Mouse (Mus musculus): ENCODE measurements at regions not wholly inside any gene's neighbourhood (a gene's known extent, or its start where the extent isn't known, plus 50 kb on each side); places are given as distances from the start of the nearest gene placed in this dataset.

DNA sequence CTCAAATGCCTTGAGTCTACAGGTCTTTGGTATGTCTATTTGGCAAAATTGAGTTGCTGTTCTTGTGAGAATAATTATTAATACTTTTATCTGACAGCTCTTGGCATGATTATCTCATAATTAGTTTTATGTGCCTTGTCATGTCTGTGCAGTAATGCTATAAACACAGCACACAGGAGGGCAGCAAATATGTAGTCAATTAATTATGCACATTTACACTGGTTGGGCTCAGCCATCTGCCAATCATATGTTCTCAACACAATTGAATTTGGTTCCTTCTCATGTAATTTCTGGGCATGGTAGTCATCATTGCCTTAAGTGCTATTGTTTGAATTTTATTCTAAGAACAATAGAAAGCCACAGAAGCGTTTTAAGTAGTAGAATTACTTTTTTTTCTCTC is 1650.7 kb upstream of the Tenm2 start:
- ATAC-seq (ENCODE audit: low read depth), result no peak

DNA sequence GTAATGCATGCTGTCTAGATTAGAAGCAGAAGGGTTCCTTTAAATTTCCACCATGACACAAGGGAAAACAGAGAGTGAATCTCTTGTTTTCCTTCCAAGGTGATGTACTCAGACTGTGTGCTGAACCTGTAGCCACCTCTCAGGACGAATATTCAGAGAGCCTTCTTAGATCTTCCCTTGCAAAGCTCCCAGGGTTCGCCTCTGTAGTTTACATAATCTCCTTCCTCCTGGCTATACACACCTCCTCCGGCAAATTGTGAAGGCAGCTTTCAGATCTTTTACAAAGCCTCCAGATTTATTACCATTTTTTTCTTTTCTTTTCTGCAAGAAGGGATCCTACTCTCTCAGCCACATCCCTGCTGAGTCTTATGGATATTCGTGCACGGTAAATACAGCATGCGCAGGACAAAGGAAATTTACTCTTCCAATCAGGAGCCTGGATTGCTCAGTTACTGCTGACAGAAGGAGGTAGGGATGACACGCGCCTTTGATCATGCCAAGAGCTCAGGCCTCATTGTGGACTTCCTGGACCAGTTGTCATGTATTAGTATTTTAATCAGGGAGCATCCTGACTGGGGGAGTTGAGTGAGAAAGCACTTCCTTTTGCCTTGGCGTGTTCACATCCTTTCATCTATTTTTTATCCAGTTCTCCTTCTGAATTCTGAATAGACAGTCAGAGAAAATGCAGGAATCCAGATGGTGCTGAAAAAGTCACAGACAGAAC is 1626.0 kb upstream of the Tenm2 start:
- Histone ChIP-seq H3K9me3 (no peaks in the 10 kb centered on the region), H3K4me2 (peak overlapping the region; percentile 36), H3K27ac (replicated peaks) (no peak overlapping the region), H3K9ac (no peak overlapping the region), H3K4me3 (no peak overlapping the region), H3K4me1 (replicated peaks) (peaks cover 6% of the 10 kb centered on the region), H3K27me3 (no peaks in the 10 kb centered on the region), H3K36me3 (no peaks in the 10 kb centered on the region)
- ATAC-seq (ENCODE audit: low read depth), result peak; percentile 72; the same call in 1 of the 2 replicates
- 13% methylated on average over 9 of the region's 9 CpGs for WGBS

More for the DNA sequence above, 1650.7 kb upstream of the Tenm2 start:
- no peak overlapping the region for H3K27ac ChIP-seq (replicated peaks)
- 51% methylated on average over 1 of the region's 1 CpGs for WGBS
- no peak overlapping the region for H3K4me2 ChIP-seq
- no peak overlapping the region for H3K4me3 ChIP-seq
- no peak overlapping the region for H3K9ac ChIP-seq
- H3K36me3 ChIP-seq, result no peaks in the 10 kb centered on the region
- H3K4me1 ChIP-seq (replicated peaks), result no peaks in the 10 kb centered on the region
- H3K9me3 ChIP-seq, result no peaks in the 10 kb centered on the region
- no peaks in the 10 kb centered on the region for H3K27me3 ChIP-seq

DNA sequence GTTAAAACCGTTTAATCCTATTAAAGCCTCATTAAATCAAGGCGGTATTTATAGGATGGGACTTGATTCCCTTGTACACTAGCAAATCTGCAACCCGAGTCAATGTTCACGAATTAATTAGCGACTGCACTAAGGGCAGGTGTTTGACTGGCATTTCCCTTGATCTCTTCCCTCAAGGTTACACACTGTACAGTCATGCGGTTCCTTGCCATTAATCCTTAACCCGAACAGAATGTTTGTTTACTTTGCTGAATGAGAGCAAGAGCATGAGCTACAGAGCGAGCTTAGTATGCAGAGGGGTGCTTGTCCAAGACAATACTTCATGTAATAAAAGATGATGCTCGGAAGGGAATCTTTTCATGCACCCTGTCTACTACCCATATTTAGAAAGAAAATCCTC is 1620.9 kb upstream of the Tenm2 start:
- H3K9ac ChIP-seq, result no peak overlapping the region
- H3K4me1 ChIP-seq (replicated peaks), result peaks cover 2% of the 10 kb centered on the region
- H3K27ac ChIP-seq (replicated peaks), result no peak overlapping the region
- H3K4me3 ChIP-seq, result no peak overlapping the region
- no peaks in the 10 kb centered on the region for H3K9me3 ChIP-seq
- H3K36me3 ChIP-seq, result no peaks in the 10 kb centered on the region
- no peaks in the 10 kb centered on the region for H3K27me3 ChIP-seq
- WGBS, result 72% methylated on average over 9 of the region's 9 CpGs
- no peak overlapping the region for H3K4me2 ChIP-seq
- ATAC-seq (ENCODE audit: low read depth), result no peak

DNA sequence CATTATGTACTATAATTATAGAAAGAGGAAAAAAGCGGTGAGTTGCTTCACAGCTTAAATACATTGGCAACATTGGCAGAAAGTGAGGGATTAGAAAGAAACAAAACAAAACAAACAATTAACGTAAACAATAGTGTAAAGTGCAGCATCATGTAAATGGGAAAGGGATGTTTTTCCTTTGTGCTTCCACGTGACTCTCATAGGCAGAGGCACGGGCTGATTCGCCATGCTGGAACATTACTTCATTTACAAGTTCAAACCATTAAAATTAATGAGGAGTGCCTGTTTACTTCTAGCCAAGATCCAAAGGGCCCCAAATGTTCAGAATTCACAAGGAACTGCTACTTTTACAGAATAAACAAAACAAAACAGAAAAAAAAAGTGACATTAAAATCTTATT is 1593.4 kb upstream of the Tenm2 start:
- Histone ChIP-seq H3K4me1 (replicated peaks) (no peaks in the 10 kb centered on the region), H3K4me3 (no peak overlapping the region), H3K27ac (replicated peaks) (no peak overlapping the region), H3K27me3 (no peaks in the 10 kb centered on the region), H3K4me2 (no peak overlapping the region), H3K9me3 (no peaks in the 10 kb centered on the region), H3K9ac (no peak overlapping the region), H3K36me3 (no peaks in the 10 kb centered on the region)
- WGBS, result 61% methylated on average over 5 of the region's 5 CpGs
- ATAC-seq (ENCODE audit: low read depth), result no peak

DNA sequence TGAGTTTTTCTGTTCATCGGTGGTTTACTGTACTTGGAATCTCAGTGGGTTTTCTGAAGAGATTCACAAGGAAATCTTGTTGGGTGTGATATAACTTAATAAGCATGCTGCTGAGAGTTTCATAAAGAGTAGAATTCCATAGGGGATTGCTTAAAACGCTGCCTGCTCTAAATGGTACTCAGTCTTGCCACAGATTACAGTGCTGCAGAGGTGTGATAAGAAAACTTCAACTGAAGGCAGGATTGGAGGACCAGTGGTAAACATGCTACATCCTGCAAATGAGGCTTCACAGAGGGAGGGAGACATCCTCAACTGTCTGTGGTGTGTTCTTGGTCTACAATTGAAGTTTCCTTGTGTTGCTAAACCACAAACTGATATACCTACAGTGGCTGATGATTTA is 1592.6 kb upstream of the Tenm2 start:
- WGBS, result 61% methylated on average over 2 of the region's 2 CpGs
- H3K4me2 ChIP-seq, result no peak overlapping the region

DNA sequence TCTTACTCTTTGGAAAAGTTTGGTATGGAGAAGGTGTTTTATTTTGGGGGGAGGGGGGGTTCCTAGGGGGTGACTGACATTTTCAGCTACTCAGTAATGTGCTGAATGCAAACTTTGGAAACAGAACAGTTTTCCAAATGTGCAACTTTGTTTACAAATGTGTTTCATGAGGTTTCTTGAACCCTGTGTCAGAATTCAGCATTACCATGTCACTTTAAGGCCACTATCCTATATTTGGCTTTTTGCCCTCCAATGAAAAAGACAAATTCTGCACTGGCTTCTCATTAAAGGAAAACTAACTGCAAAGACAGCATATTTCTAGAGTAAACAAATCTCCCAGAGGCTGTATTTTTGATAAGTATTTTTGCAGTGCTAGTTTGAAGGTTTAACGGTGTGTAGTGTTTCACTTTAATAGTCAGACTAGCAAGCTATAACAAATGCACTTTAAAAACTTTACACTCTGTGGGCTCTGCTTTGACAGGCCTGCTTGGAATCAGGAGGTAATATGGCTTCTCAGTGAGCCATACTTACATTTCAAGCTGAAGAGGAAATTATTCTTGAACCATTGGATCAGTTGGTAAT is 1589.5 kb upstream of the Tenm2 start:
- 92% methylated on average over 1 of the region's 1 CpGs for WGBS
- H3K36me3 ChIP-seq, result no peaks in the 10 kb centered on the region
- H3K4me1 ChIP-seq (replicated peaks), result no peaks in the 10 kb centered on the region

More for the DNA sequence above, 1592.6 kb upstream of the Tenm2 start:
- Histone ChIP-seq H3K27me3 (no peaks in the 10 kb centered on the region), H3K9ac (no peak overlapping the region), H3K36me3 (no peaks in the 10 kb centered on the region), H3K4me3 (no peak overlapping the region), H3K4me1 (replicated peaks) (no peaks in the 10 kb centered on the region), H3K27ac (replicated peaks) (no peak overlapping the region), H3K9me3 (no peaks in the 10 kb centered on the region)
- ATAC-seq (ENCODE audit: low read depth), result no peak

DNA sequence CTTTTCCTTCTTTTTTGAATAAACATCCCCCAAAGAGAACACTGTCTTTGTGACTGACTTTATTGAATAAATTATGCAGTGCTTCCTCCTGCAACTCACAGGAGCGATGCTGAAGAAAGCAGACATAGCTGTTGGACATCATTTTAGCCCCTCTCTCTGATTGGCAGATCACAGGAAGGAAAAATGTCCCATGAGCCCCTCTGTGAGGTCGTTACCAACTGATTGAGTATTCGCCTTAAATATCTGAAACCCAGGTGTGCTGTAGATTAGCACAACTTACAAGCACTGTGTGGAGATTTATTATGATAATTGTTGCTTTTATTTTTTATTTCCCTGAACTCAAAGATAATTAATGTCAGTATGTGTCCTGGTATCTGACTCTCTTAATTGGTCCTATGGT is 1582.4 kb upstream of the Tenm2 start:
- WGBS, result 60% methylated on average over 3 of the region's 3 CpGs
- peak; percentile 40; the same call in 1 of the 2 replicates for ATAC-seq (ENCODE audit: low read depth)
- H3K27ac ChIP-seq (replicated peaks), result no peak overlapping the region
- no peak overlapping the region for H3K4me3 ChIP-seq
- H3K27me3 ChIP-seq, result no peaks in the 10 kb centered on the region
- H3K4me1 ChIP-seq (replicated peaks), result no peaks in the 10 kb centered on the region
- H3K9me3 ChIP-seq, result no peaks in the 10 kb centered on the region
- H3K4me2 ChIP-seq, result no peak overlapping the region
- H3K36me3 ChIP-seq, result no peaks in the 10 kb centered on the region
- no peak overlapping the region for H3K9ac ChIP-seq

More for the DNA sequence above, 1589.5 kb upstream of the Tenm2 start:
- Histone ChIP-seq H3K9ac (no peak overlapping the region), H3K4me3 (no peak overlapping the region), H3K27me3 (no peaks in the 10 kb centered on the region), H3K4me2 (no peak overlapping the region), H3K27ac (replicated peaks) (no peak overlapping the region), H3K9me3 (no peaks in the 10 kb centered on the region)
- ATAC-seq (ENCODE audit: low read depth), result no peak

DNA sequence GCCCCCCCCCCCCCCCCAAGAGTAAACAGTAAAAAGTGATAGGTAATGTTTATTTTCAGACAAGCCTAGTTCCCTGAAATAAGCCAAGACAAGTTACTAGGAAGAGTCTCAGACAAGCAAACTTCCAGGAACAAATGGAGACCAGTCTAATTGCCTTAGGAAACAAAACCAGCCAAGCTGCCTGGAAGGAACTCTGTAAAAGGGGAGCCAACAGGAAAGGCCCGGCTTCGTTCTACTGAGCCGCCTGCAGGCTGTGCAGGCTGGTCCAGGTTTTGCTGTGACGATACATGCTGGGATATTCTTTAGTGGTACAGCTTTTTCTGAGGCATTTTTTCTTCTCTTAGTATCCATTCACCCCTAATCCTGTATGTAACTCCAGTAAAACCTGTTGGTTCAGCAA is 1547.8 kb upstream of the Tenm2 start:
- 72% methylated on average over 4 of the region's 4 CpGs for WGBS
- no peak for ATAC-seq (ENCODE audit: low read depth)
- Histone ChIP-seq H3K4me3 (no peak overlapping the region), H3K27me3 (no peaks in the 10 kb centered on the region), H3K4me1 (replicated peaks) (no peaks in the 10 kb centered on the region), H3K36me3 (no peaks in the 10 kb centered on the region), H3K9me3 (no peaks in the 10 kb centered on the region), H3K4me2 (no peak overlapping the region), H3K9ac (no peak overlapping the region), H3K27ac (replicated peaks) (no peak overlapping the region)

DNA sequence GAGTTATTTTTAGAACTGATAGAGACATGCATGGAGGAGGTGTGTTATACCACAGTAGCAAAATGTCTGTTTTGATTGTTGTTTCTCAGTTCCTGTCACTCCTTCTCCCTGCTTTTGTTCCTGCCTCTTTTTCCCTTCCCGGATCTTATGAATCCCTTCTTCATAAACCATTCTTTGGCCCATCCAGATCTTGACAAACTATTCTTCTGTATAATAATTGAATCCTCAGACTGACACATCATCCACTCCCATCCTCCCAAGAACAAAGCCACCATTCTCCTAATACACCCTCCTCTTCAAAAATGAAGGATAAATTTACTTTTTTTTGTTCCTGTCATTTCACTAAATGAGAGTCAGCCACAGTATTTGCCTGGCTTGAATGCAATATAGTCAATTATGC is 1543.8 kb upstream of the Tenm2 start:
- Histone ChIP-seq H3K27me3 (no peaks in the 10 kb centered on the region), H3K36me3 (no peaks in the 10 kb centered on the region), H3K4me3 (no peak overlapping the region), H3K4me1 (replicated peaks) (no peaks in the 10 kb centered on the region), H3K4me2 (no peak overlapping the region), H3K27ac (replicated peaks) (no peak overlapping the region), H3K9ac (no peak overlapping the region), H3K9me3 (no peaks in the 10 kb centered on the region)
- 79% methylated on average over 1 of the region's 1 CpGs for WGBS
- ATAC-seq (ENCODE audit: low read depth), result no peak

DNA sequence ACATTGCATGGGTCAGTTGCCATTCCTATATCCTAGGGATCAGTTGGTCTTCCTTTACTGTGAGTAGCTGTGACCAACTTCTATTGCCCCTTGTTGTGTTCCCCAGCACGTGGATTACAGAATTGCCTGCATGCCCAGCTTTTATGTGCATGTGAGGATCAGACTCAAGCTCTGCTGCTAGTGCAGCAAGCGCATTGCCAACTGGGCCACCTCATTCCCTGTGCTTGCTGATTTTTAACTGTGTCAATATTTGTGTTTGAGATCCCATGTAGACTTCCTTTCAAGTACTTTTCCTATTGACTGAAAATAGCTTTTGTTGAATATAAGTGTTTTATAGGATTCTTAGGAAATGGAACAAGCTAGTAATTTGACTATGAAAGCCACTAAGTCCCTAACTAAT is 1526.5 kb upstream of the Tenm2 start:
- ATAC-seq (ENCODE audit: low read depth), result no peak
- no peak overlapping the region for H3K4me3 ChIP-seq

DNA sequence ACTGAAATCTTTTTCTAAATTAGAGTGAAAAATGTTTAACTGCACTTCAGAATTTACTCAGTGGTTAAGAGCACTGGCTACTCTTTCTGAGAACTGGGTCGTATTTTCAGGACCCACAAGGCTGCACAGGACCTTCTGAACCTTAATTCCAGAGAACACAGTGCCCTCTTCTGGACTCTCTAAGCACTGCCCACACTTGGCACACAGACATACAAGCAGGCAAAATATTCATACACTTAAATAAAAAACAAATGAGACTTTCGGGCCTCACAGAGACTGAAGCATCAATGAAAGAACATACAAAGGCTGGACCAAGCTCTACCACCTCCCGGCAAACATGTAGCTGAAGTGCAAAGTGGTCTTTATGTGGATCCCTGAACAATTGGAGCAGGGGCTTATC is 1511.8 kb upstream of the Tenm2 start:
- no peak overlapping the region for H3K9ac ChIP-seq
- H3K4me1 ChIP-seq (replicated peaks), result no peaks in the 10 kb centered on the region
- 44% methylated on average over 3 of the region's 3 CpGs for WGBS
- no peak overlapping the region for H3K4me2 ChIP-seq
- H3K27me3 ChIP-seq, result no peaks in the 10 kb centered on the region
- no peak overlapping the region for H3K4me3 ChIP-seq
- ATAC-seq (ENCODE audit: low read depth), result no peak
- no peak overlapping the region for H3K27ac ChIP-seq (replicated peaks)
- H3K9me3 ChIP-seq, result no peaks in the 10 kb centered on the region
- H3K36me3 ChIP-seq, result no peaks in the 10 kb centered on the region

More for the DNA sequence above, 1526.5 kb upstream of the Tenm2 start:
- no peaks in the 10 kb centered on the region for H3K9me3 ChIP-seq
- no peaks in the 10 kb centered on the region for H3K4me1 ChIP-seq (replicated peaks)
- WGBS, result 75% methylated on average over 2 of the region's 2 CpGs
- no peak overlapping the region for H3K27ac ChIP-seq (replicated peaks)
- H3K27me3 ChIP-seq, result no peaks in the 10 kb centered on the region
- no peaks in the 10 kb centered on the region for H3K36me3 ChIP-seq
- no peak overlapping the region for H3K9ac ChIP-seq
- H3K4me2 ChIP-seq, result no peak overlapping the region

DNA sequence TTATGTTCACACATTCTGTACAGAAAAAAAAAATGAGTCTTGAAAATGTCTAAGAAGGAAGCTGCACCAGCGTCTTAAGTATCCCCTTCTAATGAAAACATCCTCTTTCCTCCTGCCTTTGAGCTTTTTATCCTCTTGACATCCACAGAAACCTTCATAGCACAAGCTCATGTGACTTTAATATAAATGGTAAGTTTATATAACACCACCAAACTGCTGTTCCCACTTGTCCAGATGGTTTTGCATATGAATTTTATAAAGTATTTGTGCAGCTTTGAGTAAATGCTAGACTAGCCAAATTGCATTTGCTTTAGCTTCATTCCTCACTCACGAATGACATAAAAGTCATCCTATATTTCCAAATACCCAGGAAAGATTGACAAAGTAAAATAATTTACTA is 1493.3 kb upstream of the Tenm2 start:
- Histone ChIP-seq H3K4me3 (no peak overlapping the region), H3K9ac (no peak overlapping the region), H3K4me1 (replicated peaks) (no peaks in the 10 kb centered on the region), H3K27ac (replicated peaks) (no peak overlapping the region), H3K9me3 (no peaks in the 10 kb centered on the region), H3K27me3 (no peaks in the 10 kb centered on the region), H3K36me3 (no peaks in the 10 kb centered on the region), H3K4me2 (no peak overlapping the region)
- no peak for ATAC-seq (ENCODE audit: low read depth)
- 71% methylated on average over 2 of the region's 2 CpGs for WGBS

DNA sequence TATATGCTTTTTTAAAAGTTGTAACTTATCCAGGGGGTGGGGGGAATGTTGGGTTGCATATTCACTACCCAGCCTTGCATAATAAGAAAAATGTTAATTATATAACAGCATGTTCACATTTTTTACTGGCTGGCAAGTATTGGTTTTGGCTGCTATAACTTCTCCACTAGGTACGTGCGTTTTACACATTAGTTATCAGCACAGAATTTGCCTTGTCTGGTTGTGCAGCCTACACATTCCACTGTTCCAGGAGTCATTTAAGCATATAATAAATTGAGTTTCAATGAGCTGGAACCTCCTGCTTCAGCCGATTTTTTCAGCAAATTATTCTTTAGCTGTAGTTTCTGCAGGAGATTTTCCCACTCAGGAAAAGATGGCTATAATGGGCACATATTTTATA is 1479.9 kb upstream of the Tenm2 start:
- Histone ChIP-seq H3K27ac (replicated peaks) (no peak overlapping the region), H3K9me3 (no peaks in the 10 kb centered on the region), H3K36me3 (no peaks in the 10 kb centered on the region), H3K27me3 (no peaks in the 10 kb centered on the region), H3K4me1 (replicated peaks) (no peaks in the 10 kb centered on the region), H3K4me3 (no peak overlapping the region), H3K4me2 (no peak overlapping the region), H3K9ac (no peak overlapping the region)
- ATAC-seq (ENCODE audit: low read depth), result no peak
- WGBS, result 72% methylated on average over 3 of the region's 3 CpGs

All from neural tube, embryonic 13.5 days (tissue).